Mouse (Mus musculus) left cerebral cortex, postnatal 10 days (tissue): ENCODE measurements around the gene Mcu. TPM values are rescaled to one million over a fixed set of nuclear protein-coding genes. Genes with fewer than 3 reads are reported as not detected.

ENCODE experiments used
- DNase-seq, 2 experiments: peaks; one replicate each; pipeline ENCODE4 v3.0.0; 2021 to 2022; ENCODE audit warnings: low spot score in 2 of 2, mixed read lengths in 1 of 2; ENCODE audit errors: extremely low spot score in 1 of 2
- intact Hi-C: fragments of 180-260 bp; cut with DNase I; formaldehyde crosslinking; loops from one replicate; pipeline ENCODE4 v1.15.1; 2025
- total RNA-seq, 2 experiments: library from RNA; stranded (reverse); gene quantifications; 2 replicates each; pipeline ENCODE4 v1.2.3; 2021

The Mcu gene
- total RNA-seq, 2 experiments from 2014 or later = 65.9 to 67.9 TPM

- DNase-seq = no peak
- intact Hi-C loops = no loop called here
Measured at GRCm38 (mm10) chr10:59424453-59424852, 192.0 kb downstream of the Mcu start.

DNA sequence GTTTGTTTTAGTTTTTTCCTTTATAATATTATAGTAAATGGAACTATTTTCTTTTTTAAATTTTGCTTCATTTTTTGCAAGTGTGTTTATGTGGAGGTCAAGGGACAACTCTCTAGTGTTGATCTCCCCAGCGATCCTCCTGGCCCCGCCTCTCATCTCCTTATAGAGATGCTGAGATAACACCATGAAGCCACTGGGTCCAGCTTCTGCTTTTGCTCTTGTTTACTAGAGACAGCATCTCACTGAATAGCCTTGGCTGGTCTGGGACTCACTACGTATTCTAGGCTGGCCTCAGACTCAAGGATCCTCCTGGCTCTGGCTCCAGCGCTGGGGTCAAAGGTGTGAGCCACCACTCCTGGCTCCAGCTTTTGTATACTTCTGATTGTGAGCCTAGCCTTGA lies 197.0 kb downstream of the Mcu start:
- intact Hi-C loops = no loop called here

DNA sequence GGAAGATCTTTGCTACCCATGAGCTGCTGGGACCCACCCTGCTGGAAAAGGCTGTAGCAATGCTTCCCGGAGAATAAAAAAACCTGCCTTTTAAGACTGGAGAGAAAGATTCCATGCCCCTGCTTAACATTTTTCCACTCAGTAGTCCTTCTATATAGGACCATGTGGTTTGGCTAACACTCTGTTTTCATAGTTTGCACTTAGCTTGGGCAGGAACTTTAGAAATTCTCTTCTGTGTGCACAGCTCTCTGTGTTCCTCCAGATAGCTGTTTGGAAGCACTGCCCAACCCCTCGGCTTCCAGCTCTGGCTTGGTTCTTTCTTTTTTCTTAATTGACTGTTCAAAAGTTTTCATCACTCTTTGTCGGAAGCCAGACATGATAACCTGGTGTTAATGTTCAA lies 199.9 kb downstream of the Mcu start:
- intact Hi-C loops = no loop called here
- DNase-seq = no peak

More for the DNA sequence above, 197.0 kb downstream of the Mcu start:
- no peak for DNase-seq

- intact Hi-C loops = no loop called here
- DNase-seq = no peak
Measured at GRCm38 (mm10) chr10:59413711-59414110, 202.8 kb downstream of the Mcu start.

DNA sequence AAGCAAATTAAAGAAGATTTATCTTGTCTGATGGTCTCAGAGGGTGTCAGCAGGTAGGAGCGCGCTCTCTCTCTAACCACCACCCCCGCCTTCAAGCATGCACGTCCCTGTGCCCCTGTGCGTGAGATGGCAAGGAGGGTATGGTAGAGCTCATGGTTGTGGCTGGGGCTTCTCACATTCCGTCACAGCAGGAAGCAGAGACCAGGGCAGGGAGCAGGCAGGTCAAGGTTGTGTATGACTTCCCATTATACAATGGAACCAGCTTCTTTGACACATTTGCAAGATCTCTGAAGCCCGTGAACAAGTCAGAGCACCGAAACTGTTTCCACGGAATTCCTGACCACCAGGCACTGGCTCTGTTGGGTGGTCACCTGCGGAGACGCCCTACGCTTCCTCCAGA lies 206.2 kb downstream of the Mcu start:
- intact Hi-C loops = no loop called here

GRCm38 (mm10) chr10:59408499-59408898 lies 208.0 kb downstream of the Mcu start:
- DNase-seq = no peak
- intact Hi-C loops = no loop called here

More for the DNA sequence above, 206.2 kb downstream of the Mcu start:
- DNase-seq = no peak

GRCm38 (mm10) chr10:59403793-59404149 lies 212.7 kb downstream of the Mcu start:
- intact Hi-C loops = no loop called here
- no peak for DNase-seq

DNA sequence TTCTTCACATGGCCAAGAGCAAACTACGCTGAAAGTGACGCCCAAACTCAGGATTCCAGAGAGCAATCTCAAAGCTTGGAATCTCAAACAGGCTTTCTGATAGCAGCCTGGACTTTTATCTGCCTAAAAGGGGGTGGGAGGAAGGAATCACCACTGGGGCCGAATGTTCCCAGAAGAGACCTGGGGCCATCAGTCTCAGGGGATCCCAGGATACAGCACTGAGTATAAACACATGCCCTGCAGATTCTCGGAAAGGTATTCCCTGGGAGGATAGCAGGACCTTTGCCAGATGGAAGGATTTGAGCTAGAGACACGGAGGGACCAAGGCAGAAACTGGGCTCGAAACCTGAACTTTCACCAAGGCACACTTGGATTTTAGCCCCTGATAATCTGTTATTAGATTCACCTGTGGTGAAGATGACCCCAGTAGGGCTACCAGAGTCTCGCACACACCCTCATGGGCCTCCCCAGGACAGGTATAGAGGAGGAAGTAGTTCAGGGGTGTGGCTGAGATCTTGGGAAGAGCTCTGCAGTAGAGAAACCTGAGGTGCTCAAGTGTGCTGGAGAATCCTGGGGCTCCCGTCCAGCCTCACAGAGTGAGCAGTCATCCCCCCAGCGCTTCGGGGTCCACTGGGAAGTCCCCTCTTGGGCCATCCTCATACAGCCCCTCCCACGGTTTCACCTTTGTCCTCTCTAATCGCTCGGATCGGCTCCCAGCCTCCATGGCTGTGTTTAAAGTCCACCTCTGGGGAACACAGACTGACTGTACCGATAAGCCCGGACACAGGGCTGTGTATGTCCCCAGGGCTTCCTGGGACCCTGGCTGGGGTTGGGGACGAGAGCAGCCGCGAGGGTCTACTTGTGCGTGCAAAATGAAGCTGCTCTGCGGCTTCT lies 213.3 kb downstream of the Mcu start, which contains the start of gene Pla2g12b:
TSS of gene Pla2g12b (plus strand) at position 762 of the 894 bp plus-strand sequence.
- intact Hi-C loops = no loop called here
- DNase-seq = no peak

Other genes starting within 250 kb of the Mcu start
- 10 to 100 TPM; 43.2 to 57.6 TPM for gene Gm10273, start 221.1 kb downstream of the Mcu start, total RNA-seq
- gene Pla2g12b, start 213.0 kb downstream of the Mcu start, total RNA-seq = not detected
- under 1 TPM in 1 of 2 experiments, not detected in 1; 0.20 TPM for gene Oit3, start 174.9 kb downstream of the Mcu start, total RNA-seq
- not detected for gene Gm10322, start 629 bp downstream of the Mcu start, total RNA-seq
- 10 to 100 TPM; 78.5 to 79.8 TPM for gene Micu1, start 85.8 kb upstream of the Mcu start, total RNA-seq